Mouse (Mus musculus): ENCODE results near the gene Tbc1d10b. TPM values are rescaled to one million over a fixed set of nuclear protein-coding genes. Genes with fewer than 3 reads are reported as not detected.
A peak's percentile ranks its signal among the peaks of the same experiment; 100 is the strongest.
"Not testable (repeated sequence)": the region's sequence is repeated elsewhere in the genome, so short reads cannot be mapped to it uniquely, and the experiment has no call there.

The Tbc1d10b gene
- 15.1 and 18.7 TPM in 2 replicates for polyA plus RNA-seq (2014; fragmentation: Nextera tagmentation; extraction: Ambion mirVana)

- H3K4me1 ChIP-seq (ENCODE audit: control insufficient read depth, insufficient read depth, low read length), result peaks cover 12% of the 10 kb centered on the region
- ATAC-seq (ENCODE audit: insufficient number of reproducible peaks, insufficient read depth, low FRiP score, low read depth), result peak; percentile 56
- H3K4me2 ChIP-seq (replicated peaks; ENCODE audit: low read depth, low read length), result peak within 1 kb of the TSS; percentile 96
- peak within 1 kb of the TSS; percentile 89 for H3K9ac ChIP-seq (replicated peaks; ENCODE audit: low read depth, low read length)
- peaks cover 11% of the 10 kb centered on the region for H3K36me3 ChIP-seq (ENCODE audit: control insufficient read depth, insufficient read depth, low read length)
- WGBS, result 1% methylated on average over 27 of the region's 44 CpGs
- no peaks in the 10 kb centered on the region for H3K27me3 ChIP-seq (ENCODE audit: control insufficient read depth, insufficient read depth, low read length)
- H3K27ac ChIP-seq (ENCODE audit: low read length), result peak within 1 kb of the TSS; percentile 79
- H3K9me3 ChIP-seq (ENCODE audit: control insufficient read depth, low read depth, low read length), result no peaks in the 10 kb centered on the region
- peak within 1 kb of the TSS; percentile 76 for H3K4me3 ChIP-seq (ENCODE audit: low read depth, low read length)
These were observed at the start of gene Tbc1d10b for GRCm38 (mm10) chr7:127208295-127208552. Gene Tbc1d10b (minus strand): TSS chr7:127208468.

DNA sequence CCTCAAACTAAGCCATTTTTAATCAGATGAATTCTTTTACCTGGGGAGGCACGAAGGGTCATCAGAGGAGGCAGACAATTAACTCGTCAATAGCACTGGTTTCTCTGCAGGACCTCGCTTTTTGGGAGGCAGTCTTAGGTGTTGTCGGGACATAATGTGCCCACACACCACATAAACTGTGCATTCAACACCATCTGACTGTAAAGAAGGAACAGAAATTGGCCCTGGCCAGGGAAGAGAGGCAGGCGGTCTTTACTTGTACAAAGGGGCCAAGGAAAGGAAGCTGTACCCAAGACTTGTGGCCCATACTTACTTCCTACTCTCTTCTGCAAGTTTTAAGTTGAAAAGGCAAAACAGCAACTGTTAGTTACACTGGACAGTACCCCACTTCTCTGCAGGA lies 48.2 kb upstream of the Tbc1d10b start:
- Histone ChIP-seq H3K9me3 (ENCODE audit: control insufficient read depth, low read depth, low read length) (no peaks in the 10 kb centered on the region), H3K27me3 (ENCODE audit: control insufficient read depth, insufficient read depth, low read length) (no peaks in the 10 kb centered on the region), H3K36me3 (ENCODE audit: control insufficient read depth, insufficient read depth, low read length) (peaks cover 28% of the 10 kb centered on the region), H3K4me2 (replicated peaks; ENCODE audit: low read depth, low read length) (no peak overlapping the region), H3K4me3 (ENCODE audit: low read depth, low read length) (no peak overlapping the region), H3K9ac (replicated peaks; ENCODE audit: low read depth, low read length) (no peak overlapping the region), H3K27ac (ENCODE audit: low read length) (no peak overlapping the region), H3K4me1 (ENCODE audit: control insufficient read depth, insufficient read depth, low read length) (0 out of 2 replicates have a peak, but pooled peaks cover 9% of the 10 kb centered on the region)
- WGBS, result 87% methylated on average over 5 of the region's 5 CpGs
- no peak for ATAC-seq (ENCODE audit: insufficient number of reproducible peaks, insufficient read depth, low FRiP score, low read depth)

DNA sequence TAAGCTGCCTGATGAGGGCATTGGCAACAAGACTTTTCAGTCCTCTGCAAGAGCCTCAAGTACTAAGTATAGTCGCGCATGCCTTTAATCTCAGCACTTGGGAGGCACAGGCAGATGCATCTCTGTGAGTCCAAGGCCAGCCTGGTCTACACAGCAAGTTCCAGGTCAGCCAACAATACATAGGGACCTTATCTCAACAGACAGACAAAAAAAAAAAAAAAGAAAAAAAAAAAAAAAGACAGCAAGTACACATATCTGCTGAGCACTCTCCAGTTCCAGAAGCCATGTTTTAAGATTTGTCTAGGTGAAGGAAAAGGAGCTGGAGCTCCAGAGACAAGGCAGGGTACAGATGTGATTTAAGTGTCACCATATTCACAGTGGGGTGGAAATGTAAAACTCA lies 47.7 kb upstream of the Tbc1d10b start:
- Histone ChIP-seq H3K36me3 (ENCODE audit: control insufficient read depth, insufficient read depth, low read length) (peaks cover 28% of the 10 kb centered on the region), H3K4me2 (replicated peaks; ENCODE audit: low read depth, low read length) (no peak overlapping the region), H3K9me3 (ENCODE audit: control insufficient read depth, low read depth, low read length) (no peaks in the 10 kb centered on the region), H3K9ac (replicated peaks; ENCODE audit: low read depth, low read length) (no peak overlapping the region), H3K4me1 (ENCODE audit: control insufficient read depth, insufficient read depth, low read length) (0 out of 2 replicates have a peak, but pooled peaks cover 9% of the 10 kb centered on the region), H3K27me3 (ENCODE audit: control insufficient read depth, insufficient read depth, low read length) (no peaks in the 10 kb centered on the region), H3K4me3 (ENCODE audit: low read depth, low read length) (no peak overlapping the region), H3K27ac (ENCODE audit: low read length) (no peak overlapping the region)
- WGBS, result 91% methylated on average over 2 of the region's 2 CpGs
- no peak for ATAC-seq (ENCODE audit: insufficient number of reproducible peaks, insufficient read depth, low FRiP score, low read depth)

- no peaks in the 10 kb centered on the region for H3K9me3 ChIP-seq (ENCODE audit: control insufficient read depth, low read depth, low read length)
- peak overlapping the region; percentile 53; the same call in 1 of the 2 replicates for H3K9ac ChIP-seq (replicated peaks; ENCODE audit: low read depth, low read length)
- H3K4me2 ChIP-seq (replicated peaks; ENCODE audit: low read depth, low read length), result peak overlapping the region; percentile 89
- WGBS, result 9% methylated on average over 4 of the region's 4 CpGs
- peak overlapping the region; percentile 54 for H3K4me3 ChIP-seq (ENCODE audit: low read depth, low read length)
- 0 out of 2 replicates have a peak, but pooled peaks cover 9% of the 10 kb centered on the region for H3K4me1 ChIP-seq (ENCODE audit: control insufficient read depth, insufficient read depth, low read length)
- ATAC-seq (ENCODE audit: insufficient number of reproducible peaks, insufficient read depth, low FRiP score, low read depth), result no peak
- no peaks in the 10 kb centered on the region for H3K27me3 ChIP-seq (ENCODE audit: control insufficient read depth, insufficient read depth, low read length)
- H3K27ac ChIP-seq (ENCODE audit: low read length), result peak overlapping the region; percentile 85
- H3K36me3 ChIP-seq (ENCODE audit: control insufficient read depth, insufficient read depth, low read length), result peaks cover 33% of the 10 kb centered on the region
These were observed 46.7 kb upstream of the Tbc1d10b start for GRCm38 (mm10) chr7:127255008-127255407.

DNA sequence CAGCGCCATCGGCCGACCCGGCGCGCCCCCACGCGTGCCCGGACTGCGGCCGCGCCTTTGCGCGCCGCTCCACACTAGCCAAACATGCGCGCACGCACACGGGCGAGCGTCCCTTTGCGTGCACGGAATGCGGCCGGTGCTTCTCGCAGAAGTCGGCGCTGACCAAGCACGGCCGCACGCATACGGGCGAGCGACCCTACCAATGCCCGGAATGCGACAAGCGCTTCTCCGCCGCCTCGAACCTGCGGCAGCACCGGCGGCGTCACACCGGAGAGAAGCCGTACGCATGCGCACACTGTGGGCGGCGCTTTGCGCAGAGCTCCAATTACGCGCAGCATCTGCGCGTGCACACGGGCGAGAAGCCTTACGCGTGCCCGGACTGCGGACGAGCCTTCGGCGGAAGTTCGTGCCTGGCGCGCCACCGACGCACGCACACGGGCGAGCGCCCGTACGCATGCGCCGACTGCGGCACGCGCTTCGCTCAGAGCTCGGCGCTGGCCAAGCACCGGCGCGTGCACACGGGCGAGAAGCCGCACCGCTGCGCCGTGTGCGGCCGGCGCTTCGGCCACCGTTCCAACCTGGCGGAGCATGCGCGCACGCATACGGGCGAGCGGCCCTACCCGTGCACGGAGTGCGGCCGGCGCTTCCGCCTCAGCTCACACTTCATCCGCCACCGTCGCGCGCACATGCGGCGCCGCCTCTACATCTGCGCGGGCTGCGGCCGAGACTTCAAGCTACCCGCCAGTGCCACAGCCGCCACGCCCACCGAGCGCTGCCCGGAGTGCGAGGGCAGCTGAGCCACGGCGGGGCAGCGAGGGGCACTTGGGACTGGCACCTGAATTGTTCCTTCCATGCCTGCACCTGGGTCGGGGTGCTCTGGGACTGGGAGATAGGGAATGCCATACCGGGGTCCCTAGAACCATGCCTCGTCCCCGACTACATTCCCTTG lies 45.8 kb upstream of the Tbc1d10b start:
- Histone ChIP-seq H3K9ac (replicated peaks; ENCODE audit: low read depth, low read length) (peak overlapping the region; percentile 53), H3K27me3 (ENCODE audit: control insufficient read depth, insufficient read depth, low read length) (no peaks in the 10 kb centered on the region), H3K9me3 (ENCODE audit: control insufficient read depth, low read depth, low read length) (no peaks in the 10 kb centered on the region), H3K4me2 (replicated peaks; ENCODE audit: low read depth, low read length) (peak overlapping the region; percentile 89), H3K36me3 (ENCODE audit: control insufficient read depth, insufficient read depth, low read length) (peaks cover 39% of the 10 kb centered on the region), H3K27ac (ENCODE audit: low read length) (peak overlapping the region; percentile 85), H3K4me3 (ENCODE audit: low read depth, low read length) (peak overlapping the region; percentile 54), H3K4me1 (ENCODE audit: control insufficient read depth, insufficient read depth, low read length) (0 out of 2 replicates have a peak, but pooled peaks cover 6% of the 10 kb centered on the region)
- under 1% methylated on average over 136 of the region's 136 CpGs for WGBS
- peak; percentile 92 for ATAC-seq (ENCODE audit: insufficient number of reproducible peaks, insufficient read depth, low FRiP score, low read depth)

- Histone ChIP-seq H3K9me3 (ENCODE audit: control insufficient read depth, low read depth, low read length) (no peaks in the 10 kb centered on the region), H3K36me3 (ENCODE audit: control insufficient read depth, insufficient read depth, low read length) (peaks cover 32% of the 10 kb centered on the region), H3K4me1 (ENCODE audit: control insufficient read depth, insufficient read depth, low read length) (0 out of 2 replicates have a peak, but pooled peaks cover 6% of the 10 kb centered on the region), H3K4me2 (replicated peaks; ENCODE audit: low read depth, low read length) (peak overlapping the region; percentile 89), H3K27ac (ENCODE audit: low read length) (peak overlapping the region; percentile 85), H3K27me3 (ENCODE audit: control insufficient read depth, insufficient read depth, low read length) (no peaks in the 10 kb centered on the region), H3K4me3 (ENCODE audit: low read depth, low read length) (peak overlapping the region; percentile 54), H3K9ac (replicated peaks; ENCODE audit: low read depth, low read length) (peak overlapping the region; percentile 48)
- 75% methylated on average over 6 of the region's 6 CpGs for WGBS
- no peak for ATAC-seq (ENCODE audit: insufficient number of reproducible peaks, insufficient read depth, low FRiP score, low read depth)
These were observed 45.1 kb upstream of the Tbc1d10b start for GRCm38 (mm10) chr7:127253341-127253740.

GRCm38 (mm10) chr7:127252414-127252813 lies 44.1 kb upstream of the Tbc1d10b start:
- ATAC-seq (ENCODE audit: insufficient number of reproducible peaks, insufficient read depth, low FRiP score, low read depth), result no peak
- no peak overlapping the region for H3K9ac ChIP-seq (replicated peaks; ENCODE audit: low read depth, low read length)
- WGBS, result 83% methylated on average over 2 of the region's 2 CpGs
- H3K9me3 ChIP-seq (ENCODE audit: control insufficient read depth, low read depth, low read length), result no peaks in the 10 kb centered on the region
- peaks cover 31% of the 10 kb centered on the region for H3K36me3 ChIP-seq (ENCODE audit: control insufficient read depth, insufficient read depth, low read length)
- no peak overlapping the region for H3K27ac ChIP-seq (ENCODE audit: low read length)
- no peaks in the 10 kb centered on the region for H3K27me3 ChIP-seq (ENCODE audit: control insufficient read depth, insufficient read depth, low read length)
- 0 out of 2 replicates have a peak, but pooled peaks cover 6% of the 10 kb centered on the region for H3K4me1 ChIP-seq (ENCODE audit: control insufficient read depth, insufficient read depth, low read length)
- no peak overlapping the region for H3K4me3 ChIP-seq (ENCODE audit: low read depth, low read length)
- no peak overlapping the region for H3K4me2 ChIP-seq (replicated peaks; ENCODE audit: low read depth, low read length)

GRCm38 (mm10) chr7:127250511-127250910 lies 42.2 kb upstream of the Tbc1d10b start:
- Histone ChIP-seq H3K4me1 (ENCODE audit: control insufficient read depth, insufficient read depth, low read length) (peaks cover 15% of the 10 kb centered on the region), H3K36me3 (ENCODE audit: control insufficient read depth, insufficient read depth, low read length) (peaks cover 39% of the 10 kb centered on the region)
- not testable (repeated sequence) for H3K4me3 ChIP-seq (ENCODE audit: low read depth, low read length); H3K4me2 ChIP-seq (replicated peaks; ENCODE audit: low read depth, low read length); H3K9ac ChIP-seq (replicated peaks; ENCODE audit: low read depth, low read length); ATAC-seq (ENCODE audit: insufficient number of reproducible peaks, insufficient read depth, low FRiP score, low read depth); H3K27me3 ChIP-seq (ENCODE audit: control insufficient read depth, insufficient read depth, low read length); H3K9me3 ChIP-seq (ENCODE audit: control insufficient read depth, low read depth, low read length); H3K27ac ChIP-seq (ENCODE audit: low read length)
- 92% methylated on average over 8 of the region's 8 CpGs for WGBS

All from stomach, embryonic 14.5 days (tissue).